Comparison of ENCODE assay signal across 21 mouse cellular contexts in the genomic region with DNA sequence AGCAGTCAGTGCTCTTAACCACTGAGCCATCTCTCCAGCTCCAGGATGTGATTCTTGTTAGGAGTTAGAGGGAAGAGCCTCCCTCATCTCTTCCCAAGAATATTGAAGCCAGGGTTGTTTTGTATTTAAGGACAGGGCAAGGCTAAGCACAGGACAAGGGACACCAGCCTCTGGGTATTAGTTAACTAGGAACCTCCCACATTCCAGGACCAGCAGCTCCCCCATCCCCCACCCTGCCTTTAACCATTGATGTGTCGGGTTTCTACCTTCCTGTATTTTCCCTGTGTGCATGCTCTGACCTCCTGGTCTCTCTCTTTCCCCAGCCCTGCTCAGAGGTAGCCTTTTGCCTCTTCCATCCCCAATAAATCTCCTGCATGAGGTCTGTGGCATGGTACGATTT. TPM values are rescaled to one million over a fixed set of nuclear protein-coding genes. Genes with fewer than 3 reads are reported as not detected.
A peak's percentile ranks its signal among the peaks of the same experiment; 100 is the strongest.
DNase-seq lines count a peak whose midpoint lies in the region; ATAC-seq and TF ChIP-seq lines count a peak whose summit lies in the region.
"Had no signal": no experiment of that assay in that cellular context is flagged by ENCODE, and none has a peak within 500 bp of the region (broad histone marks: within the 10 kb centered on the region; RNA-seq: fewer than 3 reads in every experiment).

No protein-coding gene starts in this region.

- TF ChIP-seq EP300 in heart, adult 2 months (IDR thresholded peaks at IDR 0.05; ENCODE audit: insufficient read depth, low read depth, low read length): no peak

- H3K27me3 ChIP-seq in heart, adult 2 months (ENCODE audit: control insufficient read depth, insufficient read depth, low read length): no peaks in the 10 kb centered on the region
- H3K27me3 ChIP-seq: heart, embryonic 12.5 days; neural tube, embryonic 12.5 days had no signal

- DNase-seq in embryo, embryonic 10.5 days (ENCODE audit: low spot score): peak; percentile 50
- DNase-seq in embryo, embryonic 10 days (ENCODE audit: low spot score): no peak
- peak; percentile 65 to 79 for DNase-seq in kidney, adult 8-10 months
- DNase-seq in kidney, postnatal 36 days: peak; percentile 74 to 87
- peak; percentile 84 for DNase-seq in yolk sac, embryonic 10.5 days (ENCODE audit: low spot score)
- no peak for DNase-seq in heart, adult 2 months
- no peak for DNase-seq in adrenal gland, postnatal 14 days
- DNase-seq: adrenal gland, adult 8-10 months; cerebellum, adult 11-12 months; gastrocnemius, postnatal 36 days; heart, postnatal 36 days; lung, postnatal 14 days; right cerebral cortex, postnatal 25 days had no signal

- intact Hi-C loops in heart, adult 2 months (cut with DNase I): no loop called here

- WGBS in heart, adult 2 months: 64% methylated on average over 2 of the region's 2 CpGs

- no peak overlapping the region for H3K4me3 ChIP-seq in heart, adult 2 months
- H3K4me3 ChIP-seq: heart, embryonic 12.5 days; neural tube, embryonic 12.5 days had no signal

- no peaks in the 10 kb centered on the region for H3K79me2 ChIP-seq in heart, adult 2 months (replicated peaks; ENCODE audit: control insufficient read depth, insufficient read depth, low read length)

- no peak overlapping the region for H3K27ac ChIP-seq in heart, adult 2 months
- H3K27ac ChIP-seq: hindbrain, postnatal 0 days; liver, embryonic 14.5 days; neural tube, embryonic 12.5 days had no signal

- ATAC-seq in megakaryocyte, adult 5-6 weeks (ENCODE audit: poor library complexity, severe bottlenecking): no peak
- ATAC-seq: CD4-positive, CD25-positive, alpha-beta regulatory T cell, adult 4 months; forebrain, embryonic 14.5 days; hindbrain, postnatal 0 days had no signal

- peaks cover 3% of the 10 kb centered on the region for H3K4me1 ChIP-seq in heart, adult 2 months (ENCODE audit: control insufficient read depth, insufficient read depth, low read length)

- H3K9ac ChIP-seq in heart, adult 2 months (ENCODE audit: low read depth, low read length): no peak overlapping the region
- H3K9ac ChIP-seq: heart, embryonic 12.5 days; liver, embryonic 14.5 days; neural tube, embryonic 12.5 days had no signal

- no peaks in the 10 kb centered on the region for H3K36me3 ChIP-seq in heart, adult 2 months (ENCODE audit: control insufficient read depth, insufficient read depth, low read length)
- H3K36me3 ChIP-seq: heart, embryonic 12.5 days; neural tube, embryonic 12.5 days had no signal

- no peak for TF ChIP-seq POLR2A in heart, adult 2 months (IDR thresholded peaks at IDR 0.05; ENCODE audit: insufficient read depth, low read depth, low read length)

- no peak for TF ChIP-seq CTCF in heart, adult 2 months (IDR thresholded peaks at IDR 0.05)

RNA-seq across cellular contexts. Expression of a gene that starts 56.3 kb away (rescaled TPM):
- 1 to 10 TPM; 3.1 to 3.2 TPM for total RNA-seq in heart, adult 2 months (2021)
- polyA plus RNA-seq in heart, adult 2 months (2012; rRNA removed): 4.6 and 5.7 TPM in 2 replicates
- total RNA-seq in adrenal gland, postnatal 14 days (2021): 2.3 and 4.4 TPM in 2 replicates
- 0.11 TPM in 1 of 2 replicates, not detected in the other for total RNA-seq in megakaryocyte, adult 5-6 weeks (2015)
- 0.12 and 0.26 TPM in 2 replicates for total RNA-seq in megakaryocyte, adult 5-6 weeks (2017)
- total RNA-seq: megakaryocyte-erythroid progenitor cell, adult 5-6 weeks had no signal
- polyA plus RNA-seq: CD4-positive, CD25-positive, alpha-beta regulatory T cell, adult 4 months had no signal

Comparison
In these comparisons a context has a peak if more than half of its experiments do, and no peak if none do; other contexts are left out.
1. DNase-seq: peak in embryo, embryonic 10.5 days (single experiment), kidney, adult 8-10 months (2 of 2), kidney, postnatal 36 days (2 of 2) and yolk sac, embryonic 10.5 days (single experiment); none in embryo, embryonic 10 days (single experiment), heart, adult 2 months (0 of 2) and adrenal gland, postnatal 14 days (single experiment).